Mouse (Mus musculus) heart, embryonic 16.5 days (tissue): ENCODE results near the gene Uhrf2. TPM values are rescaled to one million over a fixed set of nuclear protein-coding genes. Genes with fewer than 3 reads are reported as not detected.
"Not testable (repeated sequence)": the region's sequence is repeated elsewhere in the genome, so short reads cannot be mapped to it uniquely, and the experiment has no call there.

Experiments
- ATAC-seq: fragments of 200-750 bp; cut with Nextera tagmentation; replicated peaks from 2 replicates; pipeline ENCODE4 v1.8.0; 2017; ENCODE audit warnings: moderate number of reproducible peaks; ENCODE audit not compliant: insufficient read depth, low FRiP score; ENCODE audit errors: extremely low read depth
- H3K27ac ChIP-seq: fragments of 300-500 bp; sonication (generic); 2 replicates; pipeline ENCODE4 v1.5.1; 2014; ENCODE audit warnings: mild to moderate bottlenecking, low read length, control low read depth, moderate library complexity
- H3K27me3 ChIP-seq: fragments of 300-500 bp; sonication (generic); 2 replicates; pipeline ENCODE4 v1.6.1; 2014; ENCODE audit warnings: low read length, mixed read lengths; ENCODE audit not compliant: control insufficient read depth, insufficient read depth
- H3K36me3 ChIP-seq: fragments of 300-500 bp; sonication (generic); 2 replicates; pipeline ENCODE4 v1.6.1; 2014; ENCODE audit not compliant: control insufficient read depth, insufficient read depth
- H3K4me1 ChIP-seq: fragments of 300-500 bp; sonication (generic); 2 replicates; pipeline ENCODE4 v1.6.1; 2014; ENCODE audit warnings: low read length, mixed read lengths; ENCODE audit not compliant: control insufficient read depth, insufficient read depth
- H3K4me2 ChIP-seq: fragments of 300-500 bp; sonication (generic); 2 replicates; pipeline ENCODE4 v1.6.1; 2014; ENCODE audit warnings: low read depth, mild to moderate bottlenecking, control low read depth, low read length
- H3K4me3 ChIP-seq: fragments of 300-500 bp; sonication (generic); 2 replicates; pipeline ENCODE4 v1.5.1; 2014; ENCODE audit warnings: mild to moderate bottlenecking, control low read depth, low read length
- H3K9ac ChIP-seq: fragments of 300-500 bp; sonication (generic); 2 replicates; pipeline ENCODE4 v1.6.1; 2014; ENCODE audit warnings: low read length, control low read depth
- H3K9me3 ChIP-seq: fragments of 300-500 bp; sonication (generic); replicated peaks from 2 replicates; pipeline ENCODE4 v1.6.1; 2016; ENCODE audit warnings: low read length; ENCODE audit not compliant: control insufficient read depth
- WGBS: fragments of 180-500 bp; shearing (Covaris S2); extraction: QIAGEN DNeasy Blood & Tissue Kit; methylation state at CpG from one replicate; pipeline ENCODE4 v1.1.7; 2014; 5-methylcytosine and 5-hydroxymethylcytosine counted together
- polyA plus RNA-seq: library from polyadenylated mRNA; unstranded; fragments of >200 nt; fragmentation: Nextera tagmentation; extraction: Ambion mirVana; gene quantifications from 2 replicates; pipeline ENCODE4 v1.2.1, GENCODE M21; 2015

Uhrf2 gene
- polyA plus RNA-seq, 1 experiment from 2014 or later: 42.5 TPM

DNA sequence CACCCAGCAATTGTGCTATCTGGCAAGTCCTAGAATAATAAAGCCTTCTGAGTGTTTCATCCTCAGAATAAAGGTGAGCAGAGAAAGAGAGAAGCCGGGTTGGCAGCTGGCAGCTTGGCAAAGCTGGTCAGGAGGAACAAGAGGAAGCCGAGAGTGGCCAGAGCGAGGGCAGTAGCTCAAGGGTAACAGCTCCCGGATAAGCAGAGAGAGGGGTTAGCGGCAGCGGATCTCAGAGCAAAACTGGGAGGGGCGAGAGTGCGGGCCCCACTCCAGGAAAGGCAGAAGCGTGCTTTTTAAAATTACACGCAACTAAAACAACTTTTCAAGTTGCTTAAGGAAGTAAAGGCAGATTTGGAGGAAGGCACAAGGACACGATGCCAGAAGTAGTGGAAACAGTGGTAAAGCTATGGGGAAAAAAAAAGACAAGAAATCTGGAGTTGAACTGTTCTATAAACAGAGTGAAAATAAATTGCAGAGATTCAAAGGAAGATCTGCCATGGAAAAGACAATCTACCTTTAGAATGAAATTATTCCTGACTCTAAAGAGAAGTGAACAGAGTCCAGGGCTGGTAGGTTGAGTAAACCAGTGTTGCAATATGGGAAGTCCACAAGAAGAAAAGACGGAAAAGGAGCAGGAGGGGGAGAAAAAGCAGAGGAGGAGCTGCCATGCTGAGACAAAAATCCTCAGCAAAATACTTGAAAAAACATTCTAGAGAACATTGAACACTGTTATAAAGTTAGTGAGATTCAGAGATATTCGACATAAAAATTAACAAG lies 19.6 kb upstream of the Uhrf2 start:
- Histone ChIP-seq H3K9ac (no peak overlapping the region), H3K4me1 (no peaks in the 10 kb centered on the region), H3K27me3 (no peaks in the 10 kb centered on the region), H3K36me3 (no peaks in the 10 kb centered on the region), H3K4me3 (no peak overlapping the region; the same call in 1 of the 2 replicates), H3K9me3 (no peaks in the 10 kb centered on the region), H3K27ac (no peak overlapping the region), H3K4me2 (peak overlapping the region; percentile 41)
- ATAC-seq: no peak
- 41% methylated on average over 13 of the region's 13 CpGs for WGBS

DNA sequence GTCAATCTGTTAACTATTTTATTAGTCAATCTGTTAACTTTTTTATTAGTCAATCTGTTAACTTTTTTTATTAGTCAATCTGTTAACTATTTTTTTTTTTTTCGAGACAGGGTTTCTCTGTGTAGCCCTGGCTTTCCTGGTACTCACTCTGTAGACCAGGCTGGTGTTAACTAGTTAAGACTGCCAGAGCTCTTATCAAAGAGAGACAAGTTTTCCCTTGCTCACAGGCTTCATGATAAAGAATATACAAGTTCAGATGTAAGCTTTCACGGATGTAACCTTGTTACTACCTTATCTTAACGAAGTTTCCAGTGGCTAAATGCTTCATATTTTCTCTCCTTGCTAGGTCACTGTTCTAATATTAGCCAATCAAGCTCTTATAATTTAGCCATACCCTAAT lies 16.0 kb upstream of the Uhrf2 start:
- no peak for ATAC-seq
- Histone ChIP-seq H3K9me3 (no peaks in the 10 kb centered on the region), H3K27ac (no peak overlapping the region), H3K27me3 (no peaks in the 10 kb centered on the region), H3K9ac (no peak overlapping the region), H3K4me3 (no peak overlapping the region), H3K4me2 (no peak overlapping the region), H3K36me3 (no peaks in the 10 kb centered on the region), H3K4me1 (no peaks in the 10 kb centered on the region)
- 58% methylated on average over 3 of the region's 3 CpGs for WGBS

DNA sequence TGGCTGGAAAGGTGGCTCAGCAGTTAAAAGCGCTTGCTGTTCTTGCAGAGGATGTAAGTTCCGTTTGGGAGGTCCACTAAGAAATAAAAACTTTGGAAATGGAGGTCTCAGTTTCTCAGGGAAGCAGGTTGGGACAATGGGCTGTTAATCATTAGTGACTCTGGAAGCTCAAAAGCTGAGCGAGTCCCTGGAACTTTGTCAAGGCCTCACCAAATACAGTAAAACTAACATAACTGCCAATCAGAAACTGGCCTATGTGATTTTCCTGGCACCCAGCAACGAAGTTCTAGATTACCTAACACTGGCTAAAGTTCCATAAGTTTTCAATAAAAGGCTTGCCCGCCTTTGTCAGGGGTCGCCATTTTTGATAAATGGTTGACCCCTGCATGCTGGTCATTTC lies 14.2 kb upstream of the Uhrf2 start:
- 74% methylated on average over 6 of the region's 6 CpGs for WGBS
- Histone ChIP-seq H3K36me3 (no peaks in the 10 kb centered on the region), H3K9ac (no peak overlapping the region), H3K9me3 (no peaks in the 10 kb centered on the region), H3K27me3 (no peaks in the 10 kb centered on the region), H3K4me2 (no peak overlapping the region), H3K27ac (no peak overlapping the region), H3K4me1 (no peaks in the 10 kb centered on the region), H3K4me3 (no peak overlapping the region)
- ATAC-seq: no peak

DNA sequence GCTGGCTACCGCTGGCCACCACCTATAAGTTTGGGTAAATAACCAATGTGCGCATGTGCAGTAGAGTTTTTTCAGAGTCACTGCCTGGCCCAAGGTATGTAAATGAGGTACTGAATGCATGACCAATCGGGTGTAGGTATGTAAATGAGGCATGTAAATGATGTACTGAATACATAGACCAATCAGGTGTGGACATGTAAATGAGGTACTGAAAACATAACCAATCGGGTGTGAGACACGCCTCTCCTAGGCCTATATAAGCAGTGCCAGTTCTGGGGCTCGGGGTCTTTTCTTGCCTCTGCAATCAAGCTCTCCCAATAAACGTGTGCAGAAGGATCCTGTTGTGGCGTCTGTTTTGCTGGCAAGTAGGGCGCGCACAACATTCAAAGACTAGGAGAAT lies 6.9 kb upstream of the Uhrf2 start:
- WGBS: 94% methylated on average over 10 of the region's 10 CpGs
- H3K9me3 ChIP-seq, H3K27me3 ChIP-seq, H3K4me3 ChIP-seq, ATAC-seq, H3K9ac ChIP-seq, H3K27ac ChIP-seq, H3K36me3 ChIP-seq, H3K4me2 ChIP-seq, H3K4me1 ChIP-seq: not testable (repeated sequence)

DNA sequence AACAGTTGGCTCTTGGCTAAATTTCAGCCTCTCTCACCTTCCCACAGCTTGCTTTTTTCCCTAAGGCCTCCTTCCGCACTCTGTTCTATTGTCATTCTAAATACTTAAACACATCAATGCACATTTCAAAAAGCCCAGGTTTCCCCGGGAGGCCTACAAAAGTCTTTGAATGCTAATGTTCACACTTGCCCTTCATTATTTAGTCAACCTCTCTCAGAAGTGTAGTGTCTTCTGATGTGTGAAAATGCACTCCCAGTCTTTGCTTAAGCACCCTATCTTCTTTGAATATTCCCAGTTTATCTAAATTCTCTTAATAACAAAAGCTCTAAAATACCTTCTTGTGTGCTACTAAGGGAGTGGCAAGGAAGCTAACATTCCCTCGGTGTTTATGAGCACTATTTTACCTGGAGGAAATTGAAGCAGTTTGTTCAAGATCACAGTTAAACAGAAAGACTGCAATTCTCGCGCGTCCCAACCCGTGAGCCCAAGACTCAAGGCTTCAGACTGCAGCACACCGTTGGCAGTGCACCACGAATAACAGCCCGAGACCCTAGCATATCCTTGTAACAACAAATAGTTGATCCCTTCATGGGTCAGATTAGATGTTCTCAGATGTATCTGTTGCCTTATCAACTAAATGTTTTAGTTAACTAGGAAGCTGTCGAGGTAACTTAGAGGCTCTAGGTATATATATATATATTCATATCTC lies 1.2 kb upstream of the Uhrf2 start:
- H3K4me2 ChIP-seq: peak overlapping the region; percentile 89
- H3K4me1 ChIP-seq: peaks cover 11% of the 10 kb centered on the region
- no peaks in the 10 kb centered on the region; the same call in 1 of the 2 replicates for H3K27me3 ChIP-seq
- no peak overlapping the region; the same call in 1 of the 2 replicates for H3K9ac ChIP-seq
- H3K27ac ChIP-seq: 0 out of 2 replicates have a peak overlapping the region, but pooled peaks have one; percentile 94
- H3K4me3 ChIP-seq: no peak overlapping the region; the same call in 1 of the 2 replicates
- no peaks in the 10 kb centered on the region for H3K36me3 ChIP-seq
- no peak for ATAC-seq
- WGBS: 54% methylated on average over 11 of the region's 11 CpGs
- H3K9me3 ChIP-seq: no peaks in the 10 kb centered on the region

DNA sequence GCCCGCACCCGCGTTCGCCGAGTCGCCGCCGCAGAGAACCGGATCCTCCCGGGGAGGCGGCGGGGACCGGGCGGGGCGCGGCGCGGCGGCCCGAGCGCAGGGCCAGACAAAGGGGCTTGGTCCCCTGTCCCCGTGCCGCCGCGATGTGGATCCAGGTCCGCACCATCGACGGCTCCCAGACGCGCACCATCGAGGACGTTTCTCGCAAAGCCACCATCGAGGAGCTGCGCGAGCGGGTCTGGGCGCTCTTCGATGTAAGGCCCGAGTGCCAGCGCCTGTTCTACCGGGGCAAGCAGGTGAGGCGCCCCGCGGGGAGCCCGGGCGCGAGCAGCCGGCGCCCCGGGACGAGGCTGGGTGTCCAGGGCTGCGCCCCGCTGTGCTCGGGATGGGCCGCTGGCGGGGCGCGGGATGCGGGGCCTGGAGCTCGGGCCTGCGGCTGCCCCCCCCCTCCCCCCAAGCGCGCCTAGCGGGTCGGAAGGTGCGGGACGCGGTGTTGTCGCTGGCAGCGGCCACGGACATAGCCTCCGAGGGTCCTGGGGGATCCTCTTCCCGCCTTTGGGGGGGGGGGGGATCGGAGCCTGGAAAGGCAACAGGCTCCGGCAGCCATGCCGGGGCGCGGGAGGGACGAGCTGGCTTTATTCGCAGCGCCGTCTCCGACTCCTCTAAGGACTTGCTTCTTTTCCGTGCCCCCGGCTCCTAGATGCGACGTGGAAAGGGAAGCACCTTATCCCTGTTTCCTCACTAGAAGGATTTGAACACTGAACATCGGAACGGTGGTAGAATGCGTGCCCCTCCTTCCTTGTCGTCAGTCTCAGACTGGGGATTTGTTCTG lies 539 bp downstream of the Uhrf2 start:
- Histone ChIP-seq H3K4me3 (peak overlapping the region; percentile 73), H3K9me3 (no peaks in the 10 kb centered on the region), H3K4me2 (peak overlapping the region; percentile 89), H3K36me3 (no peaks in the 10 kb centered on the region), H3K9ac (peak overlapping the region; percentile 99), H3K27ac (peak overlapping the region; percentile 94), H3K27me3 (no peaks in the 10 kb centered on the region), H3K4me1 (peaks cover 15% of the 10 kb centered on the region)
- peak; percentile 17 for ATAC-seq
- under 1% methylated on average over 78 of the region's 92 CpGs for WGBS

DNA sequence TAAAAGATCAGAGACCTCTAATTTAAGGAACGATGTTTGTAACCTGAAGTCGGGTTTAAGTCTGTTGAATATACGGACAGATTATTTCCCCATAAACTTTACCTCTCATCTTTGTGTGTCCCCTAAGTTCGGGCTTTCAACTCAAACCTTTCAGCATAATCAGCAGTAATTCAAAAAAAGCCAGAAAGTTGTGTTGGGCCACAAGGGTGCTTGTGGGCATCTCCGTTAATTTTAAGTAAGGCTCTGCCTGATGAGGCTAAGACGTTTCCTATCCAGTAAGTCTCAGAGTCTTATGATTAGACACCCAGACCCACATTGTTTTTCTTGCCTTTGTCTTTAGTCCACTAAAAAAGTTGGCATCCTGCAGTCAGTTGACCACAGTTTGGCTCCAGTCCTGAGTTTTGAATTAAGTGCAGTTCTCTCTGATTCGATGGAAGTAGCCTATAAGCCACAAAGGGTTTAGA lies 1.2 kb downstream of the Uhrf2 start:
- Histone ChIP-seq H3K9ac (peak overlapping the region; percentile 99), H3K27me3 (no peaks in the 10 kb centered on the region), H3K4me2 (peak overlapping the region; percentile 89), H3K9me3 (no peaks in the 10 kb centered on the region), H3K36me3 (no peaks in the 10 kb centered on the region), H3K27ac (peak overlapping the region; percentile 94), H3K4me3 (peak overlapping the region; percentile 73), H3K4me1 (peaks cover 15% of the 10 kb centered on the region)
- WGBS: 1% methylated on average over 7 of the region's 7 CpGs
- ATAC-seq: no peak

DNA sequence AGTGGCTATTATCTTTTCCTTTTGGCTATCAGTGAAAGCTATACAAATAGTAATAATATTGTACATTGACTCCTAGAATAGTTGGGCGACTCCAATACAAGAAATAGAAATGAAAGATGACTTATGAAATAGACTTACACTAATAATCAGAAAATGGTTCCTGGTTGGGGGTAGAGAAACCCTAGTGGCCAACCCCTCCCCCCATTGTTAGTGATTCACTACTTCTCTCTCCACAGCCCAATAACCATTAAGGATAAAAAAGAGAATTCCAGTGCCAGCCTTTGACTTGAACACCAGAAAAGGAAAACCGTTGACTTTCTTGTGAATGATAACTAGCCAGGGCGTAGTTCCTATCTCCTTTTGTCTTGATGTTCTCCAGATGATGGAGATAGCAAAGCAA lies 1.9 kb downstream of the Uhrf2 start:
- WGBS: 68% methylated on average over 3 of the region's 3 CpGs
- H3K9ac ChIP-seq: peak overlapping the region; percentile 99

More for the DNA sequence above, 1.9 kb downstream of the Uhrf2 start:
- H3K4me3 ChIP-seq: peak overlapping the region; percentile 73
- no peaks in the 10 kb centered on the region for H3K36me3 ChIP-seq
- H3K4me1 ChIP-seq: peaks cover 15% of the 10 kb centered on the region
- no peak for ATAC-seq
- H3K4me2 ChIP-seq: peak overlapping the region; percentile 89
- H3K27me3 ChIP-seq: no peaks in the 10 kb centered on the region
- H3K9me3 ChIP-seq: no peaks in the 10 kb centered on the region
- H3K27ac ChIP-seq: no peak overlapping the region
